Mouse (Mus musculus): ENCODE data around the gene Nktr.

Gene Nktr

DNA sequence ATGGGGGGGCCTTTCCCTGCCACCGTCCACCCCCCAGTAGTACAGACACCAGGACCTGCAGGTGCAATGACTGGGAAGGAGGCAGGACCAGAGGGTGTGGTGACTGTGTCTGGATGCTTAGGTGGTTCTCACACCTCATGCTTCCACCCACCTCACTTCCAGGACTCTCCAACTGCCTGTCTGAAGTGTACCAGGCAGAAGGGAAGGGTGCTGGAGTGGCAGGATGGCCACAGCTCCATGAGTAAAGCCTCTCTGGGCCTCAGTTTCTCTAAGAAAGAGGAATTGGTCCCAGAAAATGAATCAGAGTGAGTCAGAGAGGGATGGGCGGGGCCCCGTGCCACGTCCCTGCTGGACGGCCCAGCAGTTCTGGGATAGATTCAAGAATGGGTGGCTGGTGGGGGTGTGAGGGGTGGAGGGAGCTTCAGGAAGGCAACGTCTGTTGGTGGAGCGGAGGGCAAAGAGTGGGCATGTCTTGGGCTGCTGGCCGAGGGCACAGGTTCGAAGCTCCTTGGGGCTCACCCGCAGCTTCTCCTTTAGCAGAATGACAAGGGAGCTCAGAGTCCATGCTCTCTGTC lies 42.2 kb downstream of the Nktr start:
- DNase-seq (ENCODE audit: low spot score), result no peak

DNA sequence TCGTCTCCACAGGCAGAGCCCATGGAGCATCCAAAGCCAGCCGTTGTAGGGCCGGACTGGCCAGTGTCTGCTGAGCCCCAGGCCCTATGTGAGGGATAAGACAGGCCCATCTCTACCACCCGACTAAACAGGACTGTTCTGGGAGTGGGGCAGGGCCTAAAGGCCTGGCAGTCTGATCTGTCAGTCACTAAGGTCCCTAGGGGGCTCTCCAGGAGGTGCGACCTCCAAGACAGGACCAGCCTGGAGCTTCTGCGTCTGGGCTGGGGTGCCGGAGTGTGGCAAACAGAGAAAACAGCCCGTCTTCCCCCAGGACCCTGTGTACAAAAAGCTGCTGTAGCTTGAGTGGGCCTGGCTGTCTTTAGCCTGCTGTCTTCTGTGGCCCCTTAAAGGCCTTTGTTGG lies 42.8 kb downstream of the Nktr start:
- DNase-seq (ENCODE audit: low spot score), result no peak

DNA sequence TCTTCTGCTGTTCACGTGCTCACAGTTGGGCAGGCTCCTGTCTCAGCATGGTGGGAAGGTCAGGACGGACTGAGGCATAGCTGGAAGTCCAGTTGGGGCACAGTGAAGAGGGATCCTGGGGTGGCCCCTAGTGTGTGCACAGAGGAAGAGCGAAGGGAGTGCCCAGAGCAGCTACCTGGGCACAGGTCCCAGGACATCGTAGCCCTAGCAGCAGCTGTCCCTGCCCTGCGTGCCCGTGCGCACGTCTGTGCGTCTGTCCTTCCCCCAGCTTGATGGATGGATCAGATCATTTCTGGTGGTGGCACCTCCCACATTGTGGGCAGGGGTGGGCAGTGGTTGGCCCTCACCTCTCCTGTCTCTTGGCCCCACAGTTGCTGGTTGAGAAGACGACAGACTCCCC lies 43.3 kb downstream of the Nktr start:
- no peak for DNase-seq (ENCODE audit: low spot score)

DNA sequence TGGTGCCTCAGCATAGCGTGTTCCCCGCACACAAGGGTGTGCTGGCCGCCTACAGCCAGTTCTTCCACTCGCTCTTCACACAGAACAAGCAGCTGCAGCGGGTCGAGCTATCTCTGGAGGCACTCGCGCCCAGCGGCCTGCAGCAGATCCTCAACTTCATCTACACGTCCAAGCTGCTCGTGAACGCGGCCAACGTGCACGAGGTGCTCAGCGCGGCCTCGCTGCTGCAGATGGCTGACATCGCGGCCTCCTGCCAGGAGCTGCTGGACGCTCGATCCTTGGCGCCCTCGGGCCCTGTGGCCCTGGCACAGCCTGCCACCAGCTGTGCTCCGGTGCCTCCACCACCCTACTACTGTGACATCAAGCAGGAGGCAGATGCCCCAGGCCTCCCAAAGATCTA lies 43.8 kb downstream of the Nktr start:
- no peak for DNase-seq (ENCODE audit: low spot score)

DNA sequence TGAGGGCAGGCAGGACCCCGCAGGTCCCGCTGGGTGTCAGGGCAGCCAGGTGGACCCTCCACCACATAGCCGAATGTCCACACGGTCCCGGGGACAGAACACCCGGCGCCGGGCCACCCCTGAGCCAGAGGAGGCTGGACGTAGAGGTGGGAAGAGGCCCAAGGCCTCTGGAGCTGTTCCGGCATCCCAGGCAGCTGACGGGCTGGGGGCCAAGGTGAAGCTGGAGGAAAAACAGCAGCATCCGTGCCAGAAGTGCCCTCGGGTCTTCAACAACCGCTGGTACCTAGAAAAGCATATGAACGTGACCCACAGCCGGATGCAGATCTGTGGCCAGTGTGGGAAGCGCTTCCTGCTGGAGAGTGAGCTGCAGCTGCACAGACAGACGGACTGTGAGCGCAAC lies 44.7 kb downstream of the Nktr start:
- DNase-seq (ENCODE audit: low spot score), result no peak

DNA sequence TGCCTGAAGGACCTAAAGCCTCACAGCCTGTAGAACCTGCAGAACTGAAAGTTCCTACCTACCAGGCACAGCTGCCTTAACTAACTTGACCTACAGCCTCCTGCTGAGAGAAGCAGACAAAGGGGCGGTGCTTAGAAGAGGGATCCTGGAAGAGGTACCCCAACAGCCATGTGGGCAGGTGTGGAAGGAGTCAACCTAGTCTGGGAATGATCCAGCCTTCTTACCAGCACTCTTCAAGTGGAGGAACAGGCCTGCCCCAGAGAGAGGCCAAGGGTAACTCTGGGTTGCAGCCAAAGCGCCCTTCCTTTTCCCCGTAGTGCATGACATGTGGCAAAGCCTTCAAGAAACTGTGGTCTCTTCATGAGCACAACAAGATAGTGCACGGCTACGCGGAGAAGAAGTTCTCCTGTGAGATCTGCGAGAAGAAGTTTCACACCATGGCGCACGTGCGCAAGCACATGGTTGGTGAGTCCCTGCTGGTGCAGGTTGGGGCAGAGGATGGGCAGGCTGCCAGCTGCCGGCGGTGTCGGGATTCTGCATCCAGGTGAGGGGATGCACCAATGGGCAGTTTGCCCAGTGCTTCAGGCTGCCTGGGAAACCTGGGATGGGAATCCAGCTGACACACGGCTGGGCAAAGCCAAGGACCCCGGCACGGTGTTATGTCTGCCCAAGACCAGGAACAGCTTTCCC lies 46.3 kb downstream of the Nktr start:
- no peak for DNase-seq (ENCODE audit: low spot score)

DNA sequence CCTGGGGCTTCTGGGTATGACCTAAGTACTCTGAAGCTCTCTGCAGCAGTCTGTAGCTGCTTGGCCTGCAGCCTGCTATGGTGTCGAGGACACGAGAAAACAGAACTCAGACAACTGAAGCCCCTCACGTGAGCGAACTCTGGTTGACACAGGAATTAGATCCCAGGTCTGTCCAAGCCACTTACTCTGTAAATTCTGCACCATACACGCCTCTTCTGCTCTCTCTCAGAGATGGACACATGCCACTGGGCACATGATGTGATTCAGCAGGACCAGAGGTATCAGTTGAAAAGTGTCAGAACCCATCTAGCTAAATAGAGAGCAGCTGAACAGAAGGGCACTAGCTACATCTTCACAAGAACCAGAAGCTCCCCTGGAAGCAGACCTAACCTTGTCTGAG lies 53.4 kb downstream of the Nktr start:
- DNase-seq (ENCODE audit: low spot score), result no peak

DNA sequence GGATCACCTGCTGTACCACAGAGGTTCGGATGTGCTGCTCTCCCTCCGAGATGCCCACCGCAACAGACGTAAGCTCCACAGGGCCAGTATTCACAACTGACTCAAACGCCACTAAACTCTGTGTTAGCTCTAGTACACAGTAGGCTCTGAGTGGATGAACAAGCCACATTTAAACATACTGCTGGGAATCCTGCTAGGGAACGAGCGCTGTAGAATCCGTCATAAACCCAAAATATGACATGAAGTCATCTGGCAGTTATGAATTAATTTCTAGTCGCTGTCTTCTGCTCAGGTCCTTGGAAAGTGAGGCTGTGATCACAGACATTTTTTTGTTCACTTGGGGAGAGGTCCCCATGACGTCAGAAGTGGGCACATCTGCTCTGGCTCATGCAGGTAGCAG lies 57.0 kb downstream of the Nktr start:
- DNase-seq (ENCODE audit: low spot score), result no peak

DNA sequence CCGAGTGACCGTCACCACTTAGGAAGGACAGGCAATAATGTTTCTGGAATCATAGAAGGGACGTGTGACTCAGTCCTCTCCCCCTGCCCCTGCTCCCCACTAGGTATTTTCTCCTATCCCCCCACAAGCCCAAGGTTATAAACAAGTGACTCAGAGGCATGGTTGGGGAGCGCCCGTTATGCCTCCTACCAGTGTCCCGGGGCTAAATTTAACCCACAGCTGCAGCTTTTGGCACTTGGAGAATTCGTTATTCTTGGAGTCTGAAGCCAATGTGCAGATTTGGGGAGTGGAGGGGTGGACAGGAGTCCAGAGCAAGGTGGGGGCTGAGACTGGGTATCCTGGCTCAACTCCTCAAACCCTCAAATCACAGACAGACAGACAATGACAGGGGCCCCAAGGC lies 57.5 kb downstream of the Nktr start:
- DNase-seq (ENCODE audit: low spot score), result no peak

DNA sequence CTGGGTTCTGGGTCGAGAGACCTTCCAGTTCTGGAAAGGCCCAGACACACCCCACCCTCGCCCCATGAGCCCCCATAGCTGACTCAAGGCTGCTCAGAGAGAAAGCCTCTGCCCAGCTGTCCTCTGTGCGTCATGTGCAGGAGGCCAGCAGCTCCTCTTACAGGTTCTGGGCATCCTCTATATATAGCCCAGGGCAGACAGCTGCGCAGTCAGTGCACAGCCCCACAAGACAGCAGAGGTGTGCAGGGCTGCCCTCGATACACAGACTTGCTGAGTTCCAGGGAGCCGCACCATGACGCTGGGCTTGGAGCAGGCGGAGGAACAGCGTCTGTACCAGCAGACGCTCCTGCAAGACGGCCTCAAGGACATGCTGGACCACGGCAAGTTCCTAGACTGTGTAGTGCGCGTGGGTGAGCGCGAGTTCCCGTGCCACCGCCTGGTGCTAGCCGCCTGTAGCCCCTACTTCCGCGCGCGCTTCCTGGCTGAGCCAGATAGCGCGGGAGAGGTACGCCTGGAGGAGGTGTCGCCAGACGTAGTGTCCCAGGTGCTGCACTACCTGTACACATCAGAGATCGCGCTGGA lies 58.6 kb downstream of the Nktr start, which contains the start of gene Klhl40:
TSS of gene Klhl40 (plus strand) at position 124 of the 582 bp plus-strand sequence.
- no peak for DNase-seq (ENCODE audit: low spot score)

DNA sequence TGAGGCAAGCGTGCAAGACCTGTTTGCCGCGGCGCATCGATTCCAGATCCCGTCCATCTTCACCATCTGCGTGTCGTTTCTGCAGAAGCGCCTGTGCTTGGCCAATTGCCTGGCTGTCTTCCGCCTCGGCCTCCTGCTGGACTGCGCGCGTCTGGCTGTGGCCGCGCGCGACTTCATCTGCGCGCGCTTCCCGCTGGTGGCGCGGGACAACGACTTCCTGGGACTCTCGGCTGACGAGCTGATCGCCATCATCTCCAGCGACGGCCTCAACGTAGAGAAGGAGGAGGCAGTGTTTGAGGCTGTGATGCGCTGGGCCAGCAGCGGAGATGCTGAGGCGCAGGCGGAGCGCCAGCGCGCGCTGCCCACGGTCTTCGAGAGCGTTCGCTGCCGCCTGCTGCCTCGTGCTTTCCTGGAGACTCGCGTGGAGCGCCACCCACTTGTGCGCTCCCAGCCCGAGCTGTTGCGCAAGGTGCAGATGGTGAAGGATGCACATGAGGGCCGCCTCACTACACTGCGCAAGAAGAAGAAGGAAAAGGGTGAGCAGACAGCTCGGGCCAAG lies 59.2 kb downstream of the Nktr start:
- DNase-seq (ENCODE audit: low spot score), result no peak

DNA sequence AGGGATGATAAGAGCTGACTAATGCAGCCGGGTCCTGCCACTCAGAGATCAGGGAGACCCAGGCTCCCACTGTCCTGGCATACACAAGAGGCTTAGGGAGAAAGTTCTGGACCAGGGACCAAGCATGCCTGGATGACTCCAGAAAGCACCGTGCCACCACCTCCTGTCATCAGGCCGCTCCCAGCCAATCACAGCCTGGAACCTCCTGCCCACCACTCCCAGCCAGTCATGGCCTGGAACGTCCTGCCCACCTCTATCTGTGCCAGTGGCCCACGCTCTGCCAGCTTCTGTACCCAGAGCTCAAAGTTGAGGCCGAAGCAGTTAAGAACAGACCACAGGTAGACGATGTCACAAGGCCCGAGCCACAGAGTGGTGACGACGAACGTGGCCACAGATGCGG lies 65.8 kb downstream of the Nktr start:
- no peak for DNase-seq (ENCODE audit: low spot score)

DNA sequence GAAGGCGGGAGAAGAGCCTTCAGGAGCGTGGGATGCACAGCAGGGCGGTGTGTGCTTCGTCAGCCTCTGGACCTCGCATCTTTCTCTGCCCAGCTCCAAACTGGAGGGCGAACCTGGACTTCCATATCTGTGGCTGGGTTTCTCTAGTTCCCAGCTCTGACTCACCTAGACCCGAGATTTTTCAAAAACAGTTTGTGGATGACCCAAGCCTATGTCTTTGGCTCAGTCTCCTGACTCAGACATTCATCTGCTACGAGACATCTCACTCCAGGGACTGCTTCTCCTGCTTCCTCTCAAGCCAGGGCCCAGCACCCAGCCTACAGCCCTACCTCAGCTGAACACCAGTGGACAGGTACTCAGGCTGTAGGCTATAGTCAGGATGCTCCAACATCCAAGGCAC lies 66.3 kb downstream of the Nktr start:
- DNase-seq (ENCODE audit: low spot score), result no peak

DNA sequence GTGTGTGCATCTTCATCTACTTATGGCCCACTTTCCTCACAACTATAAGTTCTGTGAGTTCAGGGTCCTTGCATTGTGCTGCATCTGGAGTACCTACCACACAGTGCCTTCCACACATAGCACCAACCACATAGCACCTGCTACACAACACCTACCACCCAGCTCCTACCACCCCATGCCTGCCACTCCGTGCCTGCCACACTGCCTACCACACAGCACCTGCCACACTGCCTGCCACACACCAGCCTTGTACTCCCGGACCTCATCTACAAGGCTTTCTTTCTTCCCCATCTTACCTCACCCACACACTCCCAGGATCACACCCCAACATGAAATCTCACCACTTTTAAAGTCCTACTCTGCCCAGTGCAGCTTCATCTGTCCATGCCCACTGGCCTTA lies 67.4 kb downstream of the Nktr start:
- no peak for DNase-seq (ENCODE audit: low spot score)

DNA sequence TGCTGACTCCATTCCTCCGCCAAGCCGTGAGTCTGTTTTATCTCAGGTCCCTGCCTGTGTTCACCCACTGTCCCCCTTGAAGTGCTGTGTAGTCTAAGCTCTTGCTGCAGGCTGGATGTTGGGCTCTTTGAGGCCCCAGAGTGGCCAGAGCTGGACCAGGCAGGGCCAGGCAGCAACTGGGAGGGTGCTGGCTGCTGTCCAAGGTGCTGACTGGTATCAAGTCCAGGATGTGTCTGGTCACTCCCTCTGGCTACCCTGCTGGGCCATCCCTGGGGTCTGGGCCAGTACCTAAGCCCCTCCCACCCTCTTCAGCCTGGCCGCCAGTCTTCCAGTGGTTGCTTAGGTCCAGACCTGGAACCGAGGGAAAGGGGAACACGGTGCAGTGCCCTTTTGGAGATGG lies 72.2 kb downstream of the Nktr start:
- DNase-seq (ENCODE audit: low spot score), result no peak

DNA sequence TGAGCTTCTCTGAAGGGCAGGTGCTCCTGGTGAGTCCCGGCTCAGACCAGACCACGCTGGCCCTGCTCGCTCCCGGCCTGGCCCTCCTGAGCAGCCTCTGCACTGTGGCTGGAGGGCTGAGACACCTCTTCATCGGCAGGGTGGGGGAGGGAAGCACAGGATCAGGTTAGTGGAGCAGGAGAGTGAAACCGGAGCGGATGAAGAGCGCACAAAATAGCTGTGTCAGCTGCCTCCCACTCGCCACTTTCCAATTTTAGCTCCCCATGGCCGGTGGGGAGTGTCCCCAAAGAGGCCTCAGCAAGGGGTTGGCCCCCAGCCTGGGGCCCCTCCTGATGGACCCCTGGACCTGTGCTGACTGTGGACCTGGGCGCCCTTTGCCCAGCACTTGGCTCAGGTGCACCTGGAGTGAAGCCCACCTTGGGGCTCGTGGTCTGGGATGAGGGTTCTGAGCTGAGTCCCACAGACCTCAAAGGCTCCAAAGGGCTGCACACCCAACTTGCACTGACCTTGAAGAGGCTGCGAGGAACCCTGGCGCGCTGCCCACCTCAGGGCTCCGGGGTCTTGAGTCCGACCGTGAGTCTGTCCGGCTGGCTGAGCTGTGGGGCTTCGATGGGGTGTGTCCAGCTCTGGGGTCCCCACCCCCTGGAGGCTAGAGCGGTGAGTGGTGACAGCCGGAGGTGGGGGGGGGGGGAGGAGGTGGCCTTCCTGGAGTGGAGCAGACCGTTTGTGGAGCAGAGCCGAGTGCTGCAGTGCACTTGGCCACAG lies 73.0 kb downstream of the Nktr start, which contains the start of gene Hhatl:
TSS of gene Hhatl (minus strand) at position 751 of the 765 bp plus-strand sequence.
- DNase-seq (ENCODE audit: low spot score), result no peak

DNA sequence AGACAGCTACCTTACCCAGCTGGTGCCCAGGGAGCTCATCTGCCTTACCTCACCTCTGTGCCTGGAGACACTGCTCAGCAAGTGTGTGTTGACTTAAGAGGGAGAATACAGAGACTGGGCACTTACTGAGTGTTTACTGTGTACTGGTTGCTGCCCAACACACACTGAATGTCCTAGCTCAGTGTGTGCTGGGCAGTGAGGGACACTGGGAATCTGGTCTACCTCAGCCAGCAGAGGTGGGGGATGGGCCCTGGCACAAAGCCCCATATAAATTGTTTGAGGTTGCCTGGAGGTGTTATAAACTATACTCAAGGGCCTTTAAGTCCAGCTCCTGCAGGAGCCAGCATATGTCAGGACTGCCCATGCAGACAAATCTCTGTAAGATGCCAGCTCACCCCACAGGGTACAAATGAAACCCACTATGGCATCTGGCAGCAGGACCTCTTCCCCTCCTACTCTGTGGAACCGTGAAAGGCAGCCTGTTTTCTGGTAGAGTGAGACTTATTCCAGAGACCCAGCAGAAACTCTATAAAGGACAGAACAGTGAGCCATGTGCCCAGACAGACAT lies 76.1 kb downstream of the Nktr start:
- no peak for DNase-seq (ENCODE audit: low spot score)

DNA sequence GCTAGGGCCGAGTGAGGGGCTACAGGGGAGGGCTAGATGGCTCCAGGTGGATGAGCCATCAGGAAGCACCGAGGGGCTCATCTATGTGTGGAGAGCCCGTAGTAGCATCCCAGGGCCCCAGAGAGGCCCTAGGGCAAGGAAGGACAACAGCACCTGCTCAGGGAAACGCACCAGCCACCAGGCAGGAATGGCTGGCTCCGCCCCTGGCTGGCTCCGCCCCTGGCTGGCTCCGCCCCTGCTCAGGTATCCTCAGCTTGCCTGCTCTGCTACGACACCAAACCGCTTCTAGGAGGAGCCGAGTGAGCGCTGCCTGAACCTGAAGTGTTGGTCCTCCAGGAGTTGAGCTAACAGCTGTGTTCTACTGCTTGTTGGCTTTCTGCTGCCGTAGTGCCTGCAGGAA lies 78.8 kb downstream of the Nktr start:
- no peak for DNase-seq (ENCODE audit: low spot score)

DNA sequence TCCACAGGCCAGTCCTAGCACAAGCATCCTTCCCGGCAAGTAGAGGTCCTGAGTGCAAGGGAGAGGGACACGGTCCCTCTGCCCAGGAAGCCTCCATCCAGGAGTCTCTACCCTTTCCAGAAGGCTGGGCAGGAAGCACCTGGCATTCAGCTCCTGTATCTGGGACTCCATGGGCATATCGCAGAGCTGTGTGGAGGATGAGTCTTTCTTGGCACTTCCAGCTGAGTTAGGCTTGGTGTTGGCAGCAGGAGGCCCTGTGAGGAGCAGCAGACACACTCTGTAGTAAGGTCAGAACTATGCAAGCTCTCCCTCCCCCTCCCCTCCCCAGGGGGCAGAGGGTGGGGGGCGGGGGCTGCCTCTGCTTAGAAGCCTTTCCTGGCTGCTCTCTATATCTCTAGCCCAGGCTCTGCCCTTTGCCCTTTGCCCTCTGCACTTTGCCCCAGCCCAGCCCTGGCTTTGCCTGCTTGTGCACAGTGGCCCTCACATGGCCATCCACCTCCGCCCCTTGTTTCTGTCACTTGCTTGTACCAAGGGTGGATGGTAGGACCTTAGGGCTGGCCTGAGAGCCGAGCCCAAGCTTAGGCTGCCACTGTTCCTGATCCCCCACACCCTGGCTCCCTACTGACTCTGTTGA lies 80.0 kb downstream of the Nktr start:
- no peak for DNase-seq (ENCODE audit: low spot score)

DNA sequence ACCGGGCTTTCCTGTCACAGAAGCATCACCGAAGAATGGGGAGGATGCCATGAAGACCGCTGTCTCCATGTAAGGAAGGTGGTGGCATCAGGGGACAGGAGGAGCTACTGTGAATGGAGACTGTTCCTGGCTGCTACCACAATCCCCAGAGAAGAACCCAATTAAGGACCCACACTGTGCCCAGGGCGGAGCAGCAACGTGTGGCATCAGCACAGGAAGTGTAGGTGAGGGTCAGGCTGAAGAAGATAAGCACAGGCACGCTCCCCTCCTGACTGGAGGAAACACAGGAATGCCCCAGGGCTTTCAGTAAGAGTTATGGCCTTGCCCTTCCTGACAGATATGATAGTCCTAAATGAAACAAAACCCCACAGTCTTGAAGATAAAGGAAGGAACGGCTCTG lies 83.8 kb downstream of the Nktr start:
- DNase-seq (ENCODE audit: low spot score), result no peak
